Mouse (Mus musculus) spleen, adult 2 months (tissue): ENCODE measurements around the gene Hacd2.

Source experiments
- CTCF ChIP-seq: fragments of 200-500 bp; IDR thresholded peaks from 2 replicates; pipeline ENCODE4 v1.5.1; 2011; ENCODE audit warnings: mild to moderate bottlenecking, inconsistent platforms; ENCODE audit not compliant: insufficient read depth, insufficient read length, insufficient replicate concordance; ENCODE audit errors: extremely low read depth
- POLR2A ChIP-seq: fragments of 200-500 bp; IDR thresholded peaks from 2 replicates; pipeline ENCODE4 v1.6.1; 2011; ENCODE audit warnings: low read depth, low read length, inconsistent platforms

DNA sequence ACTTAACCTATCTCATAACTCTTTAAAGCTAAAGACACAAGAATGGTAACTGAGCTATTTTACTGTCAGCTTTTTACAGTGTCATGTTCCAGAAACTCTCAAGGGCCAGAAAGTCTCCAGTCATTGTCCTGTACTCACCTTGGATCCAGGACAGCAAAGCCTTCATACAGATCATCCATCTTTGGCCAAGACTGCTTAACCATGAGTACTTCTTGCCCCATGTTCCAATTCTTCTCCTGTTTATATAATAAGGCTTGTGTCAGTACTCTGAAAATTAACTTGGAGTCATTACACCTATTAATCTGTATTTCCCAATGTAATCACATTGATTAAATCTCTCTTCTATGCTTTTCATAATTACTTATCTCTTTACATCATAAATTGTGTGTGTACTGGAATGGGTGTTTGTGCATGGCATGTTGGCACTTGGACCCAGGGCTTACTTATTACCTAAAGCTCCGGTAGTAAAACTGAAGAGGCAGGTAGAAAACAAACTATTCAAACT lies 3.7 kb upstream of the Hacd2 start:
- TF ChIP-seq POLR2A (no peak), CTCF (no peak)
